Mouse (Mus musculus) kidney, adult 8-10 months (tissue): ENCODE measurements around the gene Mug2.
"Not testable (repeated sequence)": the region's sequence is repeated elsewhere in the genome, so short reads cannot be mapped to it uniquely, and the experiment has no call there.

Experiments
- DNase-seq, 2 experiments: peaks; one replicate each; pipeline ENCODE4 v3.0.0; 2022

Gene Mug2

DNA sequence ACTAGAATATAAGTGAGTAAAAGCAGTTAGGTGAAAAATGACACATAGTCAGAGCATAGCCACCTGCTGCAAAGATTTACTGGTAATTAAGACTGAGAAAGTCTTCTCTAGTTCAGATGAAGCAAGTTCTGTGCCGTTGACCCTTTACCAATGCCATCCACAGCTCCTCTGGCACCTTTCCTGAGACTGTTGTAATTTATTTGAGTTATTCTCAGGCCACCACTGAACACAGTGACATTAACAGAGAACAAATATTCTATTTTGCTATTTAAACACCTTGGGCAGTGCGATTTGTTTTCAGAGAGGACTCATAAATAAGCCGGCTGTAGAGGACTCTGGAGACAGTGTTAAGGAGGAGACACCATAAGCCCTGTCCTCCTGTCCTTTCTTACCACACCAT is at the start of gene Mug2:
Gene Mug2 (plus strand): TSS at position 301 of the 400 bp plus-strand sequence.
- not testable (repeated sequence) for DNase-seq

DNA sequence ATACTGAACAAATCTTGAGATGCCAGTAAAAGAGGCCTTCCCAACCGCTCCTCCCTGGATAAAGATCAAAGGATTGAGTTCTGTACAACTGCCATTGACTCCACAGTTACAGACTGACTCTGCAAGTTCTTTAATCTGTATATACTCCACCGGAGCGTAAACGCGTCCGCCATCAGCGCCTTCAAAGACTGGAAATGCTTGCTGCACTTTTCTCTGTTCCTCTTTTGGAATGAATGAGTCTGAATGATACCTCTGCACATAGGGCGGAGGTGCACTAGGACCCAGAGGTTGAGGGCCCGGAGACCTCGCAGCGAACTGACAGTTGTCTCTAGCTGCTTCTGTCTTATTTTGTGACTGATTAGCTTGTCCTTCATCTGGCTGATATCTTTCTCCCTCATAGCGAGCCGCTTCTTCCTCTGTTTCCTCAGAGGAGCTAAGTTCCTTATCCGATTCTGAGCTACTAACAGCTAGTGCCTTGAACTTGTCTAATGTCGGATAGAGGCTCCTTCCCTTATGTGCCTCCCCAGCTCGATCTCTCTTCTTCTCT is 48.7 kb upstream of the Mug2 start:
- DNase-seq, result not testable (repeated sequence)

DNA sequence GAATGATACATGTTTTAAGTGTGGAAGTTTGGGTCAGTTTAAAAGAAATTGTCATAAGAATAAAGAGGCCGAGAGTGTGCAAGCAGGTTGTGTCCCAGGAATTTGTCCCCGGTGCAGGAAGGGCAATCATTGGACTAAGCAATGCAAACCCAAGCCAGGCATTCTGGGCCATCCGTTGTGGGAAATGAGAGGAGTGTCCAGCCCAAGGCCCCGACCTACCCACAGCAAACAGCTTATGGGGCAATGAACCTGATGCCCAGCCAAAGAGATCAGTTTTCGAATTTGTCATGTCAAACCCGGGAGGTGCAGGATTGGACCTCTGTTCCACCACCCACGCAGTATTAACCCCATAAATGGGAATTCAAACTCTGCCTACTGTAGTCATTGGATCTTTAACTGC is 30.9 kb upstream of the Mug2 start:
- no peak for DNase-seq

DNA sequence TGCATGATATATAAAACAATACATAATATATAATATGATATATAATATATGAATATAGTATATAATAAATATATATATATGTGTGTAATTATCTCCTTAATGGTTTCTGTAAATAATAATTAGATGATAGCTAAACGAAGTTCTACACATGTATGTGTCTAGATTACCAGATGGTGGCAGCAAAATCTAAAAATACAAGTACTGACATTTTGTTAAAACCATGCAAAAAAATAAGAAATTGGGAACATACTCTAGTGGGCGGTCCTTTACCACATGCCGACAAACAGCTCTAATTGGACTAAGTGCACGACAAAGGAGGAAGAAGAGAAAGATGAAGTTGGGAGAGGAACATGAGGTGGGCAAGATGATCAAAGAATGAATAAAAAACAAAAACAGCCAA is 94.3 kb downstream of the Mug2 start:
- DNase-seq, result no peak

GRCm38 (mm10) chr6:122101671-122102070 is 95.1 kb downstream of the Mug2 start:
- no peak for DNase-seq

- DNase-seq, result no peak
These were observed 110.4 kb downstream of the Mug2 start for GRCm38 (mm10) chr6:122116963-122117362.

GRCm38 (mm10) chr6:122129521-122129920 is 123.0 kb downstream of the Mug2 start:
- DNase-seq, result no peak
